Mouse (Mus musculus) common myeloid progenitor, adult 5-6 weeks (primary cell): ENCODE data around the gene Rhox6. TPM values are rescaled to one million over a fixed set of nuclear protein-coding genes. Genes with fewer than 3 reads are reported as not detected.
"Not testable (repeated sequence)": the region's sequence is repeated elsewhere in the genome, so short reads cannot be mapped to it uniquely, and the experiment has no call there.

Experiments used
- ATAC-seq: replicated peaks from 2 replicates; pipeline ENCODE4 v1.8.0; 2016; ENCODE audit warnings: low read depth, mild to moderate bottlenecking, moderate TSS enrichment, inconsistent platforms; ENCODE audit not compliant: poor library complexity, severe bottlenecking
- total RNA-seq: library from RNA; stranded (forward); fragments of 200-1000, 187-1606 nt; gene quantifications from 2 replicates; pipeline ENCODE4 v1.2.3, GENCODE M21; 2017

The Rhox6 gene
- not detected in 2 replicates for total RNA-seq

GRCm38 (mm10) chrX:37826610-37827009 lies at the start of gene Rhox6:
Gene Rhox6 (plus strand): TSS chrX:37826910.
- not testable (repeated sequence) for ATAC-seq

GRCm38 (mm10) chrX:37807286-37808080 lies 19.2 kb upstream of the Rhox6 start:
- no peak for ATAC-seq

DNA sequence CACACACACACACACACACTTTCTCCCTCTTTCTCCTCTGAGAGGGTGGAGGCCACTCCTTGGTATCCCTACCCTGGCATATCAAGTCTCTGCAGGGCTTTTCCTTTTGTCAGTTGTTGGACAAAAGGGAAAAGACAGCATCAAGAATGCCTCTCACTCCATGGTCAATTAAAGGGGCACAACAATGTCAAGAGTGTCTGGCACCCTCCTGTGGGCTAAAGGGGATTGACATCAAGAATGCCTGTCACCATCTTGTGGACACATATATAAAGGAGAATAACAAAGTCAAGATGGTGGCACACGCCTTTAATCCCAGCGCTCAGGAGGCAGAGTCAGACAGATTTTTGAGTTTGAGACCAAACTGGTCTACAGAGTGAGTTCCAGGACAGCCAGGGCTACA lies 17.3 kb upstream of the Rhox6 start:
- no peak for ATAC-seq

- ATAC-seq = no peak
These were observed 15.5 kb upstream of the Rhox6 start for GRCm38 (mm10) chrX:37811179-37811578.

- no peak for ATAC-seq
These were observed 11.0 kb upstream of the Rhox6 start for GRCm38 (mm10) chrX:37815665-37816064.

DNA sequence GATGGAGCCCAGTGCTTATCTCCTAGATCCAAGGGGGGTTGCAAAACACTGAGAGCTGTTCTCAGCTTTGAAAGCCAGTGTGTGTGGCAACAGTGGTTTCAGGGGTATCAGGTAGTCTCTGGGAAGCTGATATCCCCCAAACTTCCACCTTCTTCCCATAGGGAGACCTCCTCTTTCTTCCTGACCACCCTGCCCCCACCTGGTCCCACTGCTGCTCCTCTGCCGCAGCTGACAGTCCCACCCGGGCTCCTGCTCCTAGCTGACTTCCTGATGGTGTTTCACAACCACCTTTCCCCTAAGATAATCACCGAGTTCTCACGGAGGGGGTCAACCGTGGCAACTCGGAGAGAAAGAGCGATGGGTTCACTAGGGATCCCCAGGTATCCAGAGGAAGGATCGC lies 4.7 kb downstream of the Rhox6 start, which contains the start of gene Rhox7a:
TSS of gene Rhox7a (plus strand) at position 301 of the 400 bp plus-strand sequence.
- ATAC-seq = not testable (repeated sequence)

DNA sequence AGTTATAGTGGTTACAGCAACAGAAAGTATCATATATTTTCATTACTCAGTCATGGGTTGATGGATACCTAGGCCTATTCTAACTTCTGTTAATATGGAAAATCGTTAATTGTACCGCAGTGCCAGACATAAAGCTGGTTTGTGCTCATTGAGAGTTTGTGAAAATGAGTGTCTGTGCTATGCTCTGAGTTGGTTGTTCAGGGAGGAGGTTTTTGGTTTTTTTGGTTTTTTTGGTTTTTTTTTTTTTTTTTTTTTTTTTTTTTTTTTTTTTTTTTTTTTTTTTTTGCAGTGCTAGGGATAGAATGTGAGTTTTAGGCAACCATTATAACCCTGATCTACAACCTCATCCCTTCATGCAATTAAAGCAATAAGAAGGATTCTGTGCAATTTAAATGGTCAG lies 44.9 kb downstream of the Rhox6 start:
- ATAC-seq = no peak

- ATAC-seq = no peak
These were observed 52.1 kb downstream of the Rhox6 start, which contains the start of gene Rhox8 for GRCm38 (mm10) chrX:37878844-37879243. Gene Rhox8 (minus strand): TSS chrX:37878944.

Other genes with a start within 250 kb of the Rhox6 start
- not detected in 2 replicates for gene Rhox3f, start 245.9 kb upstream of the Rhox6 start, total RNA-seq
- not detected in 2 replicates for gene Rhox4f, start 219.2 kb upstream of the Rhox6 start, total RNA-seq
- not detected in 2 replicates for gene Rhox3g, start 198.3 kb upstream of the Rhox6 start, total RNA-seq
- gene Rhox2g, start 183.4 kb upstream of the Rhox6 start, total RNA-seq = not detected in 2 replicates
- gene Rhox4g, start 175.6 kb upstream of the Rhox6 start, total RNA-seq = not detected in 2 replicates
- gene Rhox3h, start 158.1 kb upstream of the Rhox6 start, total RNA-seq = not detected in 2 replicates
- gene Rhox2h, start 153.6 kb upstream of the Rhox6 start, total RNA-seq = not detected in 2 replicates
- not detected in 2 replicates for gene Rhox5, start 22.1 kb upstream of the Rhox6 start, total RNA-seq
- not detected in 2 replicates for gene Rhox7a, start 4.8 kb downstream of the Rhox6 start, total RNA-seq
- not detected in 2 replicates for gene Rhox8, start 52.0 kb downstream of the Rhox6 start, total RNA-seq
- not detected in 2 replicates for gene Rhox7b, start 70.3 kb downstream of the Rhox6 start, total RNA-seq
- gene Rhox9, start 74.9 kb downstream of the Rhox6 start, total RNA-seq = not detected in 2 replicates
- not detected in 2 replicates for gene Btg1-ps1, start 191.9 kb downstream of the Rhox6 start, total RNA-seq
- gene Btg1-ps2, start 216.2 kb downstream of the Rhox6 start, total RNA-seq = not detected in 2 replicates
- not detected in 2 replicates for gene Rhox10, start 239.6 kb downstream of the Rhox6 start, total RNA-seq